Mouse (Mus musculus): ENCODE data around the gene Apcs.

The Apcs gene

GRCm38 (mm10) chr1:172894777-172895357 lies at the start of gene Apcs:
Apcs (minus strand) TSS chr1:172895041.
- no peak for DNase-seq (ENCODE audit: low spot score in 2 of 2)

- DNase-seq (ENCODE audit: low spot score in 2 of 2): no peak
These were observed 37.4 kb upstream of the Apcs start for GRCm38 (mm10) chr1:172932197-172932596.

GRCm38 (mm10) chr1:172918450-172918849 lies 23.6 kb upstream of the Apcs start:
- no peak for DNase-seq (ENCODE audit: low spot score in 2 of 2)

GRCm38 (mm10) chr1:172917115-172917514 lies 22.3 kb upstream of the Apcs start:
- no peak for DNase-seq (ENCODE audit: low spot score in 2 of 2)

- no peak for DNase-seq (ENCODE audit: low spot score in 2 of 2)
These were observed 8.5 kb upstream of the Apcs start for GRCm38 (mm10) chr1:172903313-172903712.

GRCm38 (mm10) chr1:172895435-172895834 lies 594 bp upstream of the Apcs start:
- no peak for DNase-seq (ENCODE audit: low spot score in 2 of 2)

GRCm38 (mm10) chr1:172876675-172877074 lies 18.2 kb downstream of the Apcs start:
- no peak for DNase-seq (ENCODE audit: low spot score in 2 of 2)

- no peak for DNase-seq (ENCODE audit: low spot score in 2 of 2)
These were observed 19.6 kb downstream of the Apcs start for GRCm38 (mm10) chr1:172875265-172875664.

- DNase-seq (ENCODE audit: low spot score in 2 of 2): no peak
These were observed 46.7 kb downstream of the Apcs start for GRCm38 (mm10) chr1:172848171-172848570.

GRCm38 (mm10) chr1:172847044-172847761 lies 47.6 kb downstream of the Apcs start:
- DNase-seq (ENCODE audit: low spot score in 2 of 2): no peak
